In genomic region chr2:153525906-153526311, GRCm38 (mm10) we compare ENCODE assay signal across 8 mouse cellular contexts. TPM values are rescaled to one million over a fixed set of nuclear protein-coding genes. Genes with fewer than 3 reads are reported as not detected.
A peak's percentile ranks its signal among the peaks of the same experiment; 100 is the strongest.
DNase-seq lines count a peak whose midpoint lies in the region.

No protein-coding gene starts in this region.

- H3K36me3 ChIP-seq in limb, embryonic 10.5 days, result no peaks in the 10 kb centered on the region

- H3K27me3 ChIP-seq in limb, embryonic 10.5 days (ENCODE audit: low read depth, poor library complexity, severe bottlenecking), result peaks cover 86% of the 10 kb centered on the region

- WGBS in limb, embryonic 10.5 days, result 11% methylated on average over 10 of the region's 10 CpGs

- DNase-seq in adrenal gland, adult (ENCODE audit: inconsistent age in 2 of 2, low spot score in 1 of 2), result peak; percentile 62 to 73
- DNase-seq in adrenal gland, adult 18-20 months (ENCODE audit: low spot score in 2 of 2), result no peak
- DNase-seq in spleen, adult 18-20 months, result peak; percentile 47 to 56
- DNase-seq in spleen, adult 12 weeks (ENCODE audit: low spot score), result no peak
- no peak for DNase-seq in limb, embryonic 10.5 days (ENCODE audit: low spot score)
- peak; percentile 47 for DNase-seq in neural tube, embryonic 10.5 days (ENCODE audit: extremely low spot score, low spot score)
- DNase-seq in yolk sac, embryonic 10.5 days (ENCODE audit: low spot score), result peak; percentile 69
- no peak for DNase-seq in cerebellum, postnatal 4 days (ENCODE audit: low spot score in 2 of 2)

- peak overlapping the region; percentile 51 for H3K27ac ChIP-seq in limb, embryonic 10.5 days

- H3K4me3 ChIP-seq in limb, embryonic 10.5 days, result no peak overlapping the region

- no peaks in the 10 kb centered on the region for H3K9me3 ChIP-seq in limb, embryonic 10.5 days (replicated peaks)

- H3K4me1 ChIP-seq in limb, embryonic 10.5 days, result peaks cover 83% of the 10 kb centered on the region

RNA-seq across cellular contexts. Expression of gene Nol4l, which starts 3.9 kb away (rescaled TPM):
- total RNA-seq in adrenal gland, adult 18-20 months (2021), result 10 to 100 TPM in 1 of 2 experiments, 1 to 10 TPM in 1; 9.4 to 13.2 TPM
- 15.8 and 17.2 TPM in 2 replicates for polyA plus RNA-seq in limb, embryonic 10.5 days (2016; fragmentation: Nextera tagmentation; extraction: Ambion mirVana)

RNA-seq across cellular contexts. Expression of gene 4930404H24Rik, which starts 33.3 kb away (rescaled TPM):
- total RNA-seq in adrenal gland, adult 18-20 months (2021), result not detected
- not detected in 2 replicates for polyA plus RNA-seq in limb, embryonic 10.5 days (2016; fragmentation: Nextera tagmentation; extraction: Ambion mirVana)

Comparison
In these comparisons a context has a peak if more than half of its experiments do, and no peak if none do; other contexts are left out.
1. DNase-seq: peak in adrenal gland, adult (2 of 2), spleen, adult 18-20 months (2 of 2), neural tube, embryonic 10.5 days (single experiment) and yolk sac, embryonic 10.5 days (single experiment); none in adrenal gland, adult 18-20 months (0 of 2), spleen, adult 12 weeks (single experiment), limb, embryonic 10.5 days (single experiment) and cerebellum, postnatal 4 days (0 of 2).